Mouse (Mus musculus): ENCODE measurements around the gene Kbtbd8.

DNA sequence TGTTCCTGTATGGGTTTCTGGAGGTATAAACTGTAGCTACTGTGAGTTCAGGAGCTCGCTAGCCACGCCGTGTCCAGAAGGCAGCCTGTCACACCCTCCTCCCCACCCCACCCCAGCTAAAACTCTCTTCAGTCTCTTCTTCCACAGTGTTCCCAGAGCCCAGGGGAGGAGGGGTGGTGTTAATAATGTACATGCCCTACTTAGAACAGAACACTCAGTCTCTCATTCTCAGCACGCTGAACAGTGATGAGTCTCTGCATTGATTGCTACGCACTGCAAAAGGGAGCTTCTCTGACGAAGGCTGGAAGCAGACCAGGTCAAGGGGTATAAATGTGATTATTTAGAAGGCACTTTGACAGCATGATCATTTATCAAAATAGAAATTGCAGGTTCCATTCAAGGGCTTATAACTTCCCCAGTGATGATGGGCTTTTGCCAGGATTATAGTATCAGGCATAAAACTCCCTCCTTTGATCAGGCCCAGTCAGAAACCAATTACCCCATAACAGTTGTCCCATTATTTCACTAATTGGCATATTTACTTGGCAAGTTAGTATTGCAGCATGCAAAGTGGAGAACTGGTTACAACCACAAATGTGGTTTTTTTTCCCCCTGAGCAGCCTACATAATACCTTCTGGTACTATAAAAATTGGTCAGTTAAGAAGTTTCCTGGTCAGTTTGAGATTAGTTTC lies 29.7 kb upstream of the Kbtbd8 start:
- TF ChIP-seq CTCF (IDR thresholded peaks at IDR 0.05; ENCODE audit: low read depth, low read length) (no peak), POLR2A (IDR thresholded peaks at IDR 0.05; ENCODE audit: insufficient read depth, low read length) (no peak)
